Comparison of ENCODE assay signal across 25 mouse cellular contexts in genomic region chr16:21901286-21901685, GRCm38 (mm10). TPM values are rescaled to one million over a fixed set of nuclear protein-coding genes. Genes with fewer than 3 reads are reported as not detected.
DNase-seq lines count a peak whose midpoint lies in the region; TF ChIP-seq lines count a peak whose summit lies in the region.
"Had no signal": no experiment of that assay in that cellular context is flagged by ENCODE, and none has a peak within 500 bp of the region (broad histone marks: within the 10 kb centered on the region; RNA-seq: fewer than 3 reads in every experiment).

No protein-coding gene starts in this region.

- peak; percentile 76 for DNase-seq in 3T3-L1 (ENCODE audit: low read depth, low spot score)
- peak; percentile 11 for DNase-seq in fibroblast of lung, adult 2 months (ENCODE audit: low read depth)
- no peak for DNase-seq in cerebellum, postnatal 4 days (ENCODE audit: low spot score in 2 of 2)
- no peak for DNase-seq in kidney, postnatal 36 days
- DNase-seq in thymus, postnatal 25 days = no peak
- DNase-seq: adrenal gland, adult 2 months; adrenal gland, postnatal 14 days; cerebellum, adult 11 months; cerebellum, adult 2 months; cerebellum, adult 9-11 months; cerebellum, postnatal 25 days; embryo, embryonic 11 days; gastrocnemius, adult 2 months; gastrocnemius, postnatal 14 days; heart, adult 18-20 months; heart, postnatal 14 days; heart, postnatal 4 days had no signal

- no peak overlapping the region for H3K4me3 ChIP-seq in C2C12 (ENCODE audit: insufficient read depth, poor library complexity, severe bottlenecking)
- H3K4me3 ChIP-seq: embryonic facial prominence, embryonic 10.5 days; embryonic facial prominence, embryonic 13.5 days; erythroblast, embryonic 14.5 days; forebrain, embryonic 10.5 days; forebrain, embryonic 13.5 days; gastrocnemius, adult 2 months; heart, embryonic 13.5 days had no signal

- no peak overlapping the region for H3ac ChIP-seq in C2C12 (ENCODE audit: control insufficient read depth, insufficient read length, low read depth)

- TF ChIP-seq CTCF in C2C12 (IDR thresholded peaks at IDR 0.05; ENCODE audit: control insufficient read depth, insufficient read depth, insufficient read length) = no peak

- no peaks in the 10 kb centered on the region for H3K79me2 ChIP-seq in C2C12 (ENCODE audit: control insufficient read depth, insufficient read depth)

- no peaks in the 10 kb centered on the region for H3K36me3 ChIP-seq in C2C12 (ENCODE audit: control insufficient read depth, insufficient read depth)
- H3K36me3 ChIP-seq: G1E had no signal

- no peaks in the 10 kb centered on the region for H3K79me3 ChIP-seq in C2C12 (ENCODE audit: low read depth)

- no peaks in the 10 kb centered on the region for H3K27me3 ChIP-seq in C2C12 (ENCODE audit: control insufficient read depth, insufficient read depth, insufficient read length)
- H3K27me3 ChIP-seq: embryonic facial prominence, embryonic 13.5 days; forebrain, embryonic 13.5 days; heart, embryonic 13.5 days had no signal

TF ChIP-seq in C2C12, 6 proteins besides CTCF, POLR2A, EP300 and RAD21:
- TF ChIP-seq FOSL1 (IDR thresholded peaks at IDR 0.05; ENCODE audit: insufficient read depth, low read length, poor library complexity, severe bottlenecking) = no peak
- TF ChIP-seq CEBPB (IDR thresholded peaks at IDR 0.05; ENCODE audit: low read depth) = no peak
- TF ChIP-seq USF1 (IDR thresholded peaks at IDR 0.05; ENCODE audit: low read depth) = peak; percentile 93
- TF ChIP-seq MAX (IDR thresholded peaks at IDR 0.05) = no peak
- no peak for TF ChIP-seq MYOG (IDR thresholded peaks at IDR 0.05; ENCODE audit: control insufficient read depth, extremely low read depth, insufficient read length)

RNA-seq across cellular contexts. Expression of gene Tmem41a, which starts 46.1 kb away (rescaled TPM):
- polyA plus RNA-seq in C2C12 (2012; fragmentation: generic; extraction: Trizol) = 15.4 TPM

Comparison
In these comparisons a context has a peak if more than half of its experiments do, and no peak if none do; other contexts are left out.
1. DNase-seq: peak in 3T3-L1 (single experiment) and fibroblast of lung, adult 2 months (single experiment); none in cerebellum, postnatal 4 days (0 of 2), kidney, postnatal 36 days (0 of 2) and thymus, postnatal 25 days (single experiment).